Mouse (Mus musculus) spleen, adult 18-20 months (tissue): Measurements from ENCODE around the gene Olfr599.
"Not testable (repeated sequence)": the region's sequence is repeated elsewhere in the genome, so short reads cannot be mapped to it uniquely, and the experiment has no call there.

ENCODE experiments used
- DNase-seq, 2 experiments: peaks; one replicate each; pipeline ENCODE4 v3.0.0; 2022; ENCODE audit warnings: mixed read lengths in 2 of 2

Olfr599 gene

GRCm38 (mm10) chr7:103335617-103336016, at the start of gene Olfr599:
TSS of gene Olfr599 (plus strand) at chr7:103335917.
- no peak for DNase-seq

GRCm38 (mm10) chr7:103305348-103305747, 30.4 kb upstream of the Olfr599 start, which contains the start of gene Olfr596:
TSS of gene Olfr596 (plus strand) at chr7:103305648.
- DNase-seq = not testable (repeated sequence)

DNA sequence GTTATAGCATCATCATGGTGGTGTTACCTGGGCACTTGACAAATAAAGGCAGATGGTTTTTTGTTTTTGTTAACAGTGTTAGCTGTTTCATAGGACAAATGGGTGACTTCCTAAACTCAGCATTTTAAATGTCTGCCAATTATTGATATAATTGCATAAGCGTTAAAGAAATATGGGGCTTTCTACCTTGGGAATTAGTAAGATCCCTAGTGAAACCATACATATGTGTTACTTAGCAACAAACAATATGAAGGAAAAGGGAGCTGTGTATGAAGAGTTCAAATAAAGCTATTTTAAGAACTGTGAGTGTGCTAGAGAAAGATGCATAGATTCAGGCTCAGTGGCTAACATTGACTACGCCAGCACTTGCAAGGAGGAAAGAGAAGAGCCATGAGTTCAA, 19.7 kb upstream of the Olfr599 start, which contains the start of gene Olfr597:
Olfr597 (plus strand) TSS at position 301 of the 400 bp plus-strand sequence.
- DNase-seq = not testable (repeated sequence)

DNA sequence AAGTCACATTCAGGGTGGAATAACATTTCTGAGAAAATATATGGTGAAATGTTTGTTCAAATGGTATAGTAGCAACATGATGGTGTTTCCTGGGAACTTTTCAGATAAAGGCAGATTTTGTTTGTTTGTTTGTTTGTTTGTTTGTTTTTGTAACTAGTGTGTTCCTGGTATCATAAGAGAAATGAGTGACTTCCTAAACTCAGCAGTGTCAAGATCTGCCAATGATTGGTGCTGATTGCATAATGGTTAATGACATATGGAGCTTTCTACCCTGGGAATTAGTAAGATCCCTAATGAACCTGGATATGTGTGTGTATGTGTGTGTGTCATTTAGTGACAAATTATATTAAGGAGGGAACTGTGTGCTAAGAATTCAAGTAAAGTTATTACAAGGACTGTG, 12.4 kb upstream of the Olfr599 start, which contains the start of gene Olfr598:
Olfr598 (plus strand) TSS at position 301 of the 400 bp plus-strand sequence.
- DNase-seq = no peak

- DNase-seq = no peak
Observed at GRCm38 (mm10) chr7:103349569-103349968, 13.9 kb downstream of the Olfr599 start, which contains the start of gene Olfr600. TSS of gene Olfr600 (minus strand) at chr7:103349669.

DNA sequence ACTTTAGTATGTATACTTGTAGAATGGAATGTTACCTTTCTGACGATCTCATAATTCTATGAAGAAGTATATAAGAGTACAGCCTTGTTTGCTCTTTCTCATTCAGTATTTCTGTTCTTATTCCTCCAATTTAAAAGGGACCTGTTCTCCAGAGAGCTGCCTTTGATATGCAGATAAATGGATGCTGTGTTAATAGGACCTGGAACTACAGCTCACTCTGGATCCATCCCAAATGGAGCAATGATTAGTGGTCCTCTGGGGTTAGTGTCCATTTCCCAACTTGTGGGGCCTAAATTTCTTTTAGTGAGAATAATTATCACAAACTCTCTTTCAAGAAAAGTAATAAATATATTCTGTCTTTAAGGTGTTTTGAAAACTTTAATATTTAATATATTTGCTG, 26.8 kb downstream of the Olfr599 start, which contains the start of gene Olfr601:
Olfr601 (minus strand) TSS at position 101 of the 400 bp plus-strand sequence.
- no peak for DNase-seq

- DNase-seq = no peak
Observed at GRCm38 (mm10) chr7:103386077-103386476, 50.4 kb downstream of the Olfr599 start, which contains the start of gene Olfr603. TSS of gene Olfr603 (minus strand) at chr7:103386177.
